Mouse (Mus musculus) ES-E14 (cell line): ENCODE measurements around the gene Arhgef10l.

Source experiments
- CHD2 ChIP-seq: IDR thresholded peaks from 2 replicates; pipeline ENCODE4 v1.6.1; 2014; ENCODE audit warnings: mild to moderate bottlenecking, low read depth, low read length, inconsistent platforms
- HCFC1 ChIP-seq: IDR thresholded peaks from 2 replicates; pipeline ENCODE4 v1.6.1; 2012; ENCODE audit warnings: low read length, inconsistent platforms, borderline replicate concordance; ENCODE audit not compliant: insufficient read depth

DNA sequence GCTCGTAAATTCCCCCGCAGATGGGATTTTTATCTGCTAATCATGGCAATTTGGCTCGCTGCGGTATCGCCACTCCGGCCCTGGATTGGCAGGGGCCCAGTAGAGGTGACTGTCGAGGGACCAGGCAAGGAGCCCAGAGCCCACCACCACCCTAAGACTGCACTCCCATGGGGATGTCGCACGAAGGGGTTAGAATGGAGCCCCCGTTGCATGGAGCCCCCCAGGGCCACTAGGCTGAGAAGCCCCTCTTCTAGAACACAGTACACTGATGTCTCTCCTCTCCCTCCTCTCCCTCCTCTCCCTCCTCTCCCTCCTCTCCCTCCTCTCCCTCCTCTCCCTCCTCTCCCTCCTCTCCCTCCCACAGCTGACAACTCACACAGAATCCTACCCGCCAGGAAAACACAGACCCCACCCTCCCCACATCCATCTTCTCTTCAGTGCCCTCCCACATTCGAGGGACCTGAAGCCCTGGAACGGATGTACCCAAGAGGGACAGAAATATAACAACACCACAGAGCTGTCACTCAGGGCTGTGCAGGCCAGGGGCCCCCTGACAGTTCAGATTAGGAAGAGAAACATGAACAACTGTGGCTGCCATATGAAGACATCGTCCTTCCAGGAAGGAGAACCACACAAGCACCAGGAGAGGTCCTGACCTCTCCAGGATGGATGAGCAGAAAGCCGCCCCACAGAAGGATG, 185.3 kb downstream of the Arhgef10l start:
- TF ChIP-seq CHD2 (no peak), HCFC1 (no peak)
